Mouse (Mus musculus) lung, postnatal 0 days (tissue): ENCODE results near the gene Samd4b. TPM values are rescaled to one million over a fixed set of nuclear protein-coding genes. Genes with fewer than 3 reads are reported as not detected.

Source experiments
- ATAC-seq: fragments of 200-750 bp; cut with Nextera tagmentation; 2 replicates; pipeline ENCODE4 v1.8.0; 2017; ENCODE audit warnings: moderate library complexity
- DNase-seq: peaks from one replicate; pipeline ENCODE4 v3.0.0-alpha.2; 2016; ENCODE audit warnings: low spot score
- H3K27ac ChIP-seq: fragments of 300-500 bp; sonication (generic); 2 replicates; pipeline ENCODE4 v1.5.1; 2014; ENCODE audit warnings: antibody characterized with exemption, mild to moderate bottlenecking, low read length, mixed read lengths
- H3K27me3 ChIP-seq: fragments of 300-500 bp; sonication (generic); replicated peaks from 2 replicates; pipeline ENCODE4 v1.6.1; 2014; ENCODE audit warnings: low read length, mixed read lengths; ENCODE audit not compliant: insufficient read depth
- H3K36me3 ChIP-seq: fragments of 300-500 bp; sonication (generic); 2 replicates; pipeline ENCODE4 v1.6.1; 2014; ENCODE audit warnings: low read length, mixed read lengths; ENCODE audit not compliant: insufficient read depth
- H3K4me1 ChIP-seq: fragments of 300-500 bp; sonication (generic); 2 replicates; pipeline ENCODE4 v1.6.1; 2014; ENCODE audit warnings: antibody characterized with exemption, low read depth, low read length, mixed read lengths; ENCODE audit not compliant: insufficient read depth
- H3K4me2 ChIP-seq: fragments of 300-500 bp; sonication (generic); replicated peaks from 2 replicates; pipeline ENCODE4 v1.6.1; 2014; ENCODE audit warnings: low read depth, mild to moderate bottlenecking, low read length, moderate library complexity, mixed read lengths
- H3K4me3 ChIP-seq: fragments of 300-500 bp; sonication (generic); 2 replicates; pipeline ENCODE4 v1.5.1; 2014; ENCODE audit warnings: low read depth, low read length
- H3K9ac ChIP-seq: fragments of 300-500 bp; sonication (generic); replicated peaks from 2 replicates; pipeline ENCODE4 v1.6.1; 2014; ENCODE audit warnings: low read depth, mild to moderate bottlenecking
- H3K9me3 ChIP-seq: fragments of 300-500 bp; sonication (generic); 2 replicates; pipeline ENCODE4 v1.6.1; 2016; ENCODE audit warnings: low read length, mixed read lengths
- CTCF ChIP-seq: IDR thresholded peaks from 2 replicates; pipeline ENCODE4 v1.5.1; 2016; ENCODE audit warnings: antibody characterized with exemption, mild to moderate bottlenecking
- EP300 ChIP-seq: IDR thresholded peaks from 2 replicates; pipeline ENCODE4 v1.6.1; 2016; ENCODE audit warnings: antibody characterized with exemption, mild to moderate bottlenecking, control low read depth
- WGBS: fragments of 180-500 bp; shearing (Covaris S2); extraction: QIAGEN DNeasy Blood & Tissue Kit; methylation state at CpG from one replicate; pipeline ENCODE4 v1.1.7; 2014; 5-methylcytosine and 5-hydroxymethylcytosine counted together
- polyA plus RNA-seq: library from polyadenylated mRNA; unstranded; fragments of >200 nt; fragmentation: Nextera tagmentation; extraction: Ambion mirVana; gene quantifications from 2 replicates; pipeline ENCODE4 v1.2.1, GENCODE M21; 2015

Samd4b gene
- polyA plus RNA-seq, 1 experiment from 2014 or later: 13.4 TPM

- DNase-seq (no peak), ATAC-seq (no peak)
- no peak overlapping the region for H3K27ac ChIP-seq
- no peak overlapping the region for H3K9ac ChIP-seq
- no peak overlapping the region for H3K4me2 ChIP-seq
- TF ChIP-seq EP300 (no peak), CTCF (no peak)
- WGBS: 11% methylated on average over 5 of the region's 5 CpGs
- H3K4me3 ChIP-seq: no peak overlapping the region
- peaks cover 6% of the 10 kb centered on the region for H3K36me3 ChIP-seq
- H3K27me3 ChIP-seq: no peaks in the 10 kb centered on the region
- 0 out of 2 replicates have a peak, but pooled peaks cover 2% of the 10 kb centered on the region for H3K4me1 ChIP-seq
- no peaks in the 10 kb centered on the region for H3K9me3 ChIP-seq
These were observed 41.9 kb downstream of the Samd4b start for GRCm38 (mm10) chr7:28555939-28556535.

GRCm38 (mm10) chr7:28553076-28553475, 44.9 kb downstream of the Samd4b start:
- H3K27me3 ChIP-seq: no peaks in the 10 kb centered on the region
- no peak overlapping the region for H3K9ac ChIP-seq
- ATAC-seq (no peak), DNase-seq (no peak)
- H3K9me3 ChIP-seq: no peaks in the 10 kb centered on the region
- 78% methylated on average over 6 of the region's 6 CpGs for WGBS
- H3K27ac ChIP-seq: no peak overlapping the region
- TF ChIP-seq CTCF: no peak
- no peak overlapping the region for H3K4me3 ChIP-seq
- H3K36me3 ChIP-seq: no peaks in the 10 kb centered on the region
- H3K4me1 ChIP-seq: 0 out of 2 replicates have a peak, but pooled peaks cover 2% of the 10 kb centered on the region
- H3K4me2 ChIP-seq: no peak overlapping the region

GRCm38 (mm10) chr7:28547628-28548027, 50.3 kb downstream of the Samd4b start:
- H3K4me3 ChIP-seq: no peak overlapping the region
- H3K9me3 ChIP-seq: no peaks in the 10 kb centered on the region
- peaks cover 24% of the 10 kb centered on the region for H3K27me3 ChIP-seq
- WGBS: 54% methylated on average over 7 of the region's 7 CpGs
- ATAC-seq (no peak), DNase-seq (no peak)
- H3K9ac ChIP-seq: no peak overlapping the region
- no peak for TF ChIP-seq EP300
- no peak for TF ChIP-seq CTCF
- H3K27ac ChIP-seq: no peak overlapping the region
- no peaks in the 10 kb centered on the region for H3K36me3 ChIP-seq
- H3K4me2 ChIP-seq: no peak overlapping the region
- H3K4me1 ChIP-seq: no peaks in the 10 kb centered on the region

- Histone ChIP-seq H3K27ac (no peak within 1 kb of the TSS), H3K4me3 (peak within 1 kb of the TSS; percentile 0; the same call in 1 of the 2 replicates), H3K9me3 (no peaks in the 10 kb centered on the region), H3K4me1 (no peaks in the 10 kb centered on the region), H3K27me3 (peaks cover 24% of the 10 kb centered on the region), H3K4me2 (peak within 1 kb of the TSS; percentile 14; the same call in 1 of the 2 replicates), H3K9ac (no peak within 1 kb of the TSS), H3K36me3 (no peaks in the 10 kb centered on the region)
- TF ChIP-seq CTCF (no peak), EP300 (no peak)
- no peak for ATAC-seq
- no peak for DNase-seq
- 5% methylated on average over 5 of the region's 5 CpGs for WGBS
These were observed 50.8 kb downstream of the Samd4b start, which contains the start of gene Nccrp1 for GRCm38 (mm10) chr7:28547154-28547553. Gene Nccrp1, minus strand, starts transcription at chr7:28547254.

GRCm38 (mm10) chr7:28546649-28547048, 51.3 kb downstream of the Samd4b start:
- ATAC-seq (no peak), DNase-seq (no peak)
- Histone ChIP-seq H3K27ac (no peak overlapping the region), H3K4me2 (peak overlapping the region; percentile 14; the same call in 1 of the 2 replicates), H3K9ac (no peak overlapping the region), H3K27me3 (peaks cover 24% of the 10 kb centered on the region), H3K9me3 (no peaks in the 10 kb centered on the region), H3K4me1 (no peaks in the 10 kb centered on the region), H3K36me3 (no peaks in the 10 kb centered on the region), H3K4me3 (peak overlapping the region; percentile 0; the same call in 1 of the 2 replicates)
- under 1% methylated on average over 18 of the region's 22 CpGs for WGBS
- TF ChIP-seq EP300: no peak
- no peak for TF ChIP-seq CTCF

- DNase-seq: no peak
- peaks cover 24% of the 10 kb centered on the region for H3K27me3 ChIP-seq
- no peak overlapping the region for H3K4me2 ChIP-seq
- no peak for ATAC-seq
- H3K27ac ChIP-seq: no peak overlapping the region
- no peaks in the 10 kb centered on the region for H3K4me1 ChIP-seq
- H3K4me3 ChIP-seq: no peak overlapping the region
- 43% methylated on average over 7 of the region's 7 CpGs for whole genome bisulfite sequencing
- H3K9ac ChIP-seq: no peak overlapping the region
- TF ChIP-seq EP300: no peak
- TF ChIP-seq CTCF: no peak
- no peaks in the 10 kb centered on the region for H3K36me3 ChIP-seq
- H3K9me3 ChIP-seq: no peaks in the 10 kb centered on the region
These were observed 52.1 kb downstream of the Samd4b start for GRCm38 (mm10) chr7:28545891-28546210.
